ENCODE assay signal across 8 mouse cellular contexts in the genomic region with DNA sequence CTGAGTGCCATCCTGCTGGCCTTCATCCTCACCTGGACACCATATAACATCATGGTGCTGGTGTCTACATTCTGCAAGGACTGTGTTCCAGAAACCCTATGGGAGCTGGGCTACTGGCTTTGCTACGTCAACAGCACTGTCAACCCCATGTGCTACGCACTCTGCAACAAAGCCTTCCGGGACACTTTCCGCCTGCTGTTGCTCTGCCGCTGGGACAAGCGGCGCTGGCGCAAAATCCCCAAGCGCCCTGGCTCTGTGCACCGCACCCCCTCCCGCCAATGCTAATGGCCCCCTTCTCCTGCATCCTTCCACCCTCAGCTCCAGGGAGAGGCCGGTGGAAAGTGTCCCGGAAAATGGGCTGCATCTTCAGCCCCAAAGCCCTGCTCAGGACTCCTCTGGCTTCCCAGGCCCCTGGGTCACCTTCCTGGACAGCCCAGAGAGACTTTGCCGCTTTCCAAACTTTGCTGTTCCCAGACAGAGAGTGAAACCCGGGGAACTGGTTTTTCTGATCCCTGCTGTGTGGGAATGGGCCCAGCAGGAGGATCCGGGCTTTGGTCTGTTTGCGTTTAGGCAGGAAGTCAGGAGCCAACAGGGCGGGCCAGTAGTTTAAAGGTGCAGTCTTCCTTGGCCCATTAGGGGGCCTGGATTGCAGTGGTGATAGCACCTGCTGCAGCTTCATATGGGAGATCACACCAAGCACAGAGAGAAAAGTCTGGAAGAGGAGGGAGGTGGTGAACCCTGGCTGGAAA. TPM values are rescaled to one million over a fixed set of nuclear protein-coding genes. Genes with fewer than 3 reads are reported as not detected.
DNase-seq lines count a peak whose midpoint lies in the region; ATAC-seq lines count a peak whose summit lies in the region.

No protein-coding gene starts in this region.

- ATAC-seq in neural tube, embryonic 12.5 days (ENCODE audit: low FRiP score, low read depth): no peak
- peak; percentile 25 for ATAC-seq in liver, embryonic 11.5 days (replicated peaks; ENCODE audit: low FRiP score)

- H3K27me3 ChIP-seq in neural tube, embryonic 12.5 days (replicated peaks): no peaks in the 10 kb centered on the region
- no peaks in the 10 kb centered on the region for H3K27me3 ChIP-seq in liver, embryonic 11.5 days (replicated peaks; ENCODE audit: control insufficient read depth, insufficient read depth, low read length)

- intact Hi-C loops in heart, postnatal 10 days (cut with DNase I): no loop called here

- H3K4me2 ChIP-seq in neural tube, embryonic 12.5 days (replicated peaks): 0 out of 2 replicates have a peak overlapping the region, but pooled peaks have one; percentile 1
- peak overlapping the region; percentile 41 for H3K4me2 ChIP-seq in liver, embryonic 11.5 days

- H3K36me3 ChIP-seq in neural tube, embryonic 12.5 days: no peaks in the 10 kb centered on the region
- H3K36me3 ChIP-seq in liver, embryonic 11.5 days (ENCODE audit: control insufficient read depth, insufficient read depth, low read length): no peaks in the 10 kb centered on the region

- DNase-seq in neural tube, embryonic 10.5 days (ENCODE audit: extremely low spot score, low spot score): no peak
- peak; percentile 13 to 32 for DNase-seq in heart, postnatal 10 days
- DNase-seq in liver, embryonic 11.5 days (ENCODE audit: low spot score): no peak
- DNase-seq in yolk sac, embryonic 10.5 days (ENCODE audit: low spot score): peak; percentile 29
- DNase-seq in spleen, postnatal 10 days (ENCODE audit: low spot score in 2 of 2): no peak
- no peak for DNase-seq in right cerebral cortex, adult 18-20 months
- no peak for DNase-seq in cerebellum, adult 11-12 months

- H3K9ac ChIP-seq in neural tube, embryonic 12.5 days: no peak overlapping the region
- H3K9ac ChIP-seq in liver, embryonic 11.5 days (ENCODE audit: low read depth, low read length): no peak overlapping the region

- 31% methylated on average over 18 of the region's 18 CpGs for WGBS in neural tube, embryonic 12.5 days
- 42% methylated on average over 18 of the region's 18 CpGs for WGBS in liver, embryonic 11.5 days

- no peak overlapping the region for H3K4me3 ChIP-seq in neural tube, embryonic 12.5 days
- no peak overlapping the region for H3K4me3 ChIP-seq in liver, embryonic 11.5 days (ENCODE audit: low read depth, low read length)

- H3K9me3 ChIP-seq in neural tube, embryonic 12.5 days: no peaks in the 10 kb centered on the region
- no peaks in the 10 kb centered on the region for H3K9me3 ChIP-seq in liver, embryonic 11.5 days (ENCODE audit: control insufficient read depth, low read length)

- H3K4me1 ChIP-seq in neural tube, embryonic 12.5 days: no peaks in the 10 kb centered on the region
- peaks cover 2% of the 10 kb centered on the region; the same call in 1 of the 2 replicates for H3K4me1 ChIP-seq in liver, embryonic 11.5 days (replicated peaks; ENCODE audit: control insufficient read depth, insufficient read depth, low read length)

- H3K27ac ChIP-seq in neural tube, embryonic 12.5 days: no peak overlapping the region
- no peak overlapping the region for H3K27ac ChIP-seq in liver, embryonic 11.5 days (ENCODE audit: low read depth, low read length)

RNA-seq across cellular contexts. Expression of a gene that starts 15.6 kb away (rescaled TPM):
- polyA plus RNA-seq in neural tube, embryonic 12.5 days (2016; fragmentation: Nextera tagmentation; extraction: Ambion mirVana): 0.17 and 0.20 TPM in 2 replicates
- not detected for total RNA-seq in heart, postnatal 10 days (2021)
- 0.12 TPM in 1 of 2 replicates, not detected in the other for polyA plus RNA-seq in liver, embryonic 11.5 days (2014; fragmentation: Nextera tagmentation; extraction: Ambion mirVana)

RNA-seq across cellular contexts. Expression of a gene that starts 44.0 kb away (rescaled TPM):
- polyA plus RNA-seq in neural tube, embryonic 12.5 days (2016; fragmentation: Nextera tagmentation; extraction: Ambion mirVana): 144 and 147 TPM in 2 replicates
- total RNA-seq in heart, postnatal 10 days (2021): 10 to 100 TPM; 36.6 to 56.3 TPM
- polyA plus RNA-seq in liver, embryonic 11.5 days (2014; fragmentation: Nextera tagmentation; extraction: Ambion mirVana): 150 and 159 TPM in 2 replicates

RNA-seq across cellular contexts. Expression of a gene that starts 56.4 kb away (rescaled TPM):
- 83.5 and 85.1 TPM in 2 replicates for polyA plus RNA-seq in neural tube, embryonic 12.5 days (2016; fragmentation: Nextera tagmentation; extraction: Ambion mirVana)
- total RNA-seq in heart, postnatal 10 days (2021): 10 to 100 TPM; 24.9 to 27.2 TPM
- 142 and 143 TPM in 2 replicates for polyA plus RNA-seq in liver, embryonic 11.5 days (2014; fragmentation: Nextera tagmentation; extraction: Ambion mirVana)

Comparison
In these comparisons a context has a peak if more than half of its experiments do, and no peak if none do; other contexts are left out.
1. DNase-seq: peak in heart, postnatal 10 days (2 of 2) and yolk sac, embryonic 10.5 days (single experiment); none in neural tube, embryonic 10.5 days (single experiment), liver, embryonic 11.5 days (single experiment), spleen, postnatal 10 days (0 of 2), right cerebral cortex, adult 18-20 months (single experiment) and cerebellum, adult 11-12 months (single experiment).